Mouse (Mus musculus): ENCODE data around the gene Sft2d1.
"Not testable (repeated sequence)": the region's sequence is repeated elsewhere in the genome, so short reads cannot be mapped to it uniquely, and the experiment has no call there.

DNA sequence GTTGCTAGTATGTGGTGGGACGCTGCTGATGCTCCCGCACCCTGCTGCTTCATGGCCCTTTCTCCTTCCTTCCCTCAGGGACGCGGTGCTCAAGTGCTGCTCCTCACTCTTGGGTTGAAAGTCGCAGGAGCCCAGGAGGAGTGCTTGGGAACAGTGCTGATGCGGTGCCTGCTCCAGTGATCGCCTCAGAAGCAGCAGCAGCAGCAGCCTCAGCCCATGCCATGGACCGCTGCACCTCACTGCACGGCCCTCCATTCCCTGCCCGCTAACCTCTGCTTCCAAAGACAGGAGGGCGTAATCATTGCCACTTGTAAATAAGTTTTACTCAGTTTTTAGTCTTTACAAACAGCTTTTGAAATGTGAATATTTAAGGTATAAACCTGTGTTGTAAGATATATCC, 16.0 kb downstream of the Sft2d1 start:
- TF ChIP-seq POLR2A (IDR thresholded peaks at IDR 0.05; ENCODE audit: borderline replicate concordance, extremely low read depth, low read depth, low read length); CTCF (IDR thresholded peaks at IDR 0.05; ENCODE audit: insufficient read depth, low read length): not testable (repeated sequence)

Measured in lung, adult 2 months (tissue).